Mouse (Mus musculus): ENCODE data around the gene Nras.

DNA sequence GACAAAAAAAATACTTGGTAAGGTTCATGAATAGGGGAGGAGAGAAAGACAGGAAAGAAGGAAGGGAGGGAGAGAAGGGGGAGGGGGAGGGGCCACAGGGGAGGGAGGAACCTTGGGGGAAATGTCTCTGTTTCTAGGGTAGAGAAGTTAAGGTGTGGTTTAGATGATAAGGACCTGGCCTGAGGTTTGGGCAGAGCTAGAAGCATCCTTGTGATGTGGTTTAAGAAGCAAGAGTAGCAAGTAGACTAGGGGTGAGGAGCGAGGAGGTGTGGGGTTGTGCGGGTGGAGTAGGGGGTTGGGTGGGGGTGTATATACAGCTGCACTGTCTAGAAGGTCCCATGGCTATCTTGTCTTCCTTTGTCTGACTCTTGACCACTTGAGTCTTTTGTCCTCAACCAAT lies 33.7 kb downstream of the Nras start:
- TF ChIP-seq EP300 (IDR thresholded peaks at IDR 0.05; ENCODE audit: insufficient read depth, low read depth, low read length) = no peak
- no peak for TF ChIP-seq CTCF (IDR thresholded peaks at IDR 0.05; ENCODE audit: low read depth, low read length)
- TF ChIP-seq POLR2A (IDR thresholded peaks at IDR 0.05; ENCODE audit: insufficient read depth, low read length) = no peak

Data from ES-Bruce4 (cell line).